11 mouse cellular contexts compared by ENCODE assay signal in genomic region chr8:9929746-9930445, GRCm38 (mm10). TPM values are rescaled to one million over a fixed set of nuclear protein-coding genes. Genes with fewer than 3 reads are reported as not detected.
DNase-seq lines count a peak whose midpoint lies in the region; ATAC-seq lines count a peak whose summit lies in the region.
"Had no signal": no experiment of that assay in that cellular context is flagged by ENCODE, and none has a peak within 500 bp of the region (broad histone marks: within the 10 kb centered on the region; RNA-seq: fewer than 3 reads in every experiment).

No protein-coding gene starts in this region.

- ATAC-seq in midbrain, embryonic 13.5 days: peak; percentile 62
- ATAC-seq in midbrain, embryonic 14.5 days (ENCODE audit: low FRiP score, low TSS enrichment): no peak
- ATAC-seq: liver, embryonic 12.5 days had no signal

- no peaks in the 10 kb centered on the region for H3K36me3 ChIP-seq in midbrain, embryonic 13.5 days
- no peaks in the 10 kb centered on the region for H3K36me3 ChIP-seq in midbrain, embryonic 14.5 days (ENCODE audit: control insufficient read depth, insufficient read depth, low read length)
- H3K36me3 ChIP-seq: liver, embryonic 12.5 days had no signal

- H3K27me3 ChIP-seq in midbrain, embryonic 13.5 days: no peaks in the 10 kb centered on the region
- H3K27me3 ChIP-seq in midbrain, embryonic 14.5 days (ENCODE audit: control insufficient read depth, insufficient read depth, low read length): no peaks in the 10 kb centered on the region
- H3K27me3 ChIP-seq: liver, embryonic 12.5 days had no signal

- no peak overlapping the region for H3K4me3 ChIP-seq in midbrain, embryonic 13.5 days (replicated peaks)
- H3K4me3 ChIP-seq in midbrain, embryonic 14.5 days (replicated peaks; ENCODE audit: low read depth, low read length): no peak overlapping the region
- H3K4me3 ChIP-seq: liver, embryonic 12.5 days had no signal

- no peak overlapping the region for H3K9ac ChIP-seq in midbrain, embryonic 13.5 days (replicated peaks)
- no peak overlapping the region for H3K9ac ChIP-seq in midbrain, embryonic 14.5 days (replicated peaks; ENCODE audit: low read length)
- H3K9ac ChIP-seq: liver, embryonic 12.5 days had no signal

- no peak overlapping the region for H3K4me2 ChIP-seq in midbrain, embryonic 13.5 days (replicated peaks)
- H3K4me2 ChIP-seq in midbrain, embryonic 14.5 days (ENCODE audit: low read length): no peak overlapping the region
- H3K4me2 ChIP-seq: liver, embryonic 12.5 days had no signal

- no peaks in the 10 kb centered on the region for H3K9me3 ChIP-seq in midbrain, embryonic 13.5 days
- no peaks in the 10 kb centered on the region for H3K9me3 ChIP-seq in midbrain, embryonic 14.5 days (ENCODE audit: control insufficient read depth, low read length)
- H3K9me3 ChIP-seq: liver, embryonic 12.5 days had no signal

- H3K27ac ChIP-seq in midbrain, embryonic 13.5 days: no peak overlapping the region
- H3K27ac ChIP-seq in midbrain, embryonic 14.5 days (replicated peaks; ENCODE audit: low read depth, low read length): no peak overlapping the region
- H3K27ac ChIP-seq: liver, embryonic 12.5 days had no signal

- WGBS in midbrain, embryonic 13.5 days: 78% methylated on average over 14 of the region's 14 CpGs
- WGBS in midbrain, embryonic 14.5 days: 69% methylated on average over 14 of the region's 14 CpGs

- H3K4me1 ChIP-seq in midbrain, embryonic 13.5 days (replicated peaks): no peaks in the 10 kb centered on the region
- no peaks in the 10 kb centered on the region for H3K4me1 ChIP-seq in midbrain, embryonic 14.5 days (ENCODE audit: control insufficient read depth, insufficient read depth, low read length)
- H3K4me1 ChIP-seq: liver, embryonic 12.5 days had no signal

- no peak for DNase-seq in midbrain, embryonic 14.5 days
- peak; percentile 75 to 80 for DNase-seq in frontal cortex, postnatal 36 days (ENCODE audit: low spot score in 2 of 2)
- peak; percentile 75 to 86 for DNase-seq in left cerebral cortex, adult 18-20 months (ENCODE audit: low spot score in 2 of 2)
- DNase-seq in right cerebral cortex, postnatal 25 days: peak; percentile 77
- DNase-seq in liver: no peak
- no peak for DNase-seq in retina, embryonic 14.5 days (ENCODE audit: low spot score)
- DNase-seq: heart, postnatal 36 days; kidney, adult 9 months; thymus, postnatal 4 days had no signal

RNA-seq across cellular contexts. Expression of gene Lig4, which starts 47.6 kb away (rescaled TPM):
- 11.4 and 13.6 TPM in 2 replicates for polyA plus RNA-seq in midbrain, embryonic 13.5 days (2015; fragmentation: Nextera tagmentation; extraction: Ambion mirVana)
- polyA plus RNA-seq in midbrain, embryonic 14.5 days (2014; fragmentation: Nextera tagmentation; extraction: Ambion mirVana): 7.4 and 13.5 TPM in 2 replicates
- total RNA-seq in left cerebral cortex, adult 18-20 months (2021): 10 to 100 TPM; 11.6 to 11.9 TPM

RNA-seq across cellular contexts. Expression of gene Abhd13, which starts 47.6 kb away (rescaled TPM):
- polyA plus RNA-seq in midbrain, embryonic 13.5 days (2015; fragmentation: Nextera tagmentation; extraction: Ambion mirVana): 13.8 and 14.4 TPM in 2 replicates
- 12.5 and 20.0 TPM in 2 replicates for polyA plus RNA-seq in midbrain, embryonic 14.5 days (2014; fragmentation: Nextera tagmentation; extraction: Ambion mirVana)
- 10 to 100 TPM; 25.7 to 27.0 TPM for total RNA-seq in left cerebral cortex, adult 18-20 months (2021)

Comparison
In these comparisons a context has a peak if more than half of its experiments do, and no peak if none do; other contexts are left out.
1. DNase-seq: peak in frontal cortex, postnatal 36 days (2 of 2), left cerebral cortex, adult 18-20 months (2 of 2) and right cerebral cortex, postnatal 25 days (single experiment); none in midbrain, embryonic 14.5 days (single experiment), liver (single experiment) and retina, embryonic 14.5 days (single experiment).